In genomic region chr3:84228203-84228870, GRCm38 (mm10) we compare ENCODE assay signal across 8 mouse cellular contexts. TPM values are rescaled to one million over a fixed set of nuclear protein-coding genes. Genes with fewer than 3 reads are reported as not detected.
DNase-seq lines count a peak whose midpoint lies in the region; ATAC-seq lines count a peak whose summit lies in the region.

No protein-coding gene starts in this region.

- H3K9ac ChIP-seq in heart, embryonic 12.5 days, result peak overlapping the region; percentile 67
- H3K9ac ChIP-seq in kidney, embryonic 16.5 days (replicated peaks; ENCODE audit: low read length), result peak overlapping the region; percentile 58

- no peaks in the 10 kb centered on the region for H3K79me2 ChIP-seq in macrophage (ENCODE audit: inconsistent target)

- under 1% methylated on average over 18 of the region's 18 CpGs for WGBS in heart, embryonic 12.5 days
- whole genome bisulfite sequencing in kidney, embryonic 16.5 days, result under 1% methylated on average over 18 of the region's 18 CpGs
- 3% methylated on average over 18 of the region's 18 CpGs for WGBS in macrophage (ENCODE audit: missing documents)

- H3K4me3 ChIP-seq in heart, embryonic 12.5 days, result peak overlapping the region; percentile 58
- peak overlapping the region; percentile 49 for H3K4me3 ChIP-seq in kidney, embryonic 16.5 days (ENCODE audit: low read length)
- H3K4me3 ChIP-seq in macrophage (ENCODE audit: inconsistent target), result peak overlapping the region; percentile 51

- H3K9me3 ChIP-seq in heart, embryonic 12.5 days (replicated peaks), result 0 out of 2 replicates have a peak, but pooled peaks cover under 1% of the 10 kb centered on the region
- no peaks in the 10 kb centered on the region for H3K9me3 ChIP-seq in kidney, embryonic 16.5 days (ENCODE audit: low read length)

- no peaks in the 10 kb centered on the region for H3K36me3 ChIP-seq in heart, embryonic 12.5 days
- no peaks in the 10 kb centered on the region for H3K36me3 ChIP-seq in kidney, embryonic 16.5 days (ENCODE audit: insufficient read depth, low read length)
- H3K36me3 ChIP-seq in macrophage (ENCODE audit: inconsistent target), result no peaks in the 10 kb centered on the region

- H3K27ac ChIP-seq in heart, embryonic 12.5 days (ENCODE audit: poor library complexity, severe bottlenecking), result peak overlapping the region; percentile 61; the same call in 1 of the 2 replicates
- peak overlapping the region; percentile 82 for H3K27ac ChIP-seq in kidney, embryonic 16.5 days (ENCODE audit: low read length)
- H3K27ac ChIP-seq in macrophage, result no peak overlapping the region; the same call in 1 of the 2 replicates

- H3K27me3 ChIP-seq in heart, embryonic 12.5 days (replicated peaks), result no peaks in the 10 kb centered on the region
- H3K27me3 ChIP-seq in kidney, embryonic 16.5 days (ENCODE audit: insufficient read depth, low read length), result no peaks in the 10 kb centered on the region

- peak overlapping the region; percentile 88 for H3K4me2 ChIP-seq in heart, embryonic 12.5 days
- H3K4me2 ChIP-seq in kidney, embryonic 16.5 days (replicated peaks; ENCODE audit: low read depth, low read length), result peak overlapping the region; percentile 63

- peak; percentile 95 for DNase-seq in CD4-positive, CD25-positive, alpha-beta regulatory T cell, adult 2 months (ENCODE audit: low read depth, low spot score)
- peak; percentile 92 for DNase-seq in adipocyte (ENCODE audit: low spot score)
- peak; percentile 95 for DNase-seq in embryo, embryonic 10.5 days (ENCODE audit: low spot score)
- peak; percentile 66 for DNase-seq in retina, postnatal 7 days (ENCODE audit: low read depth, low spot score)
- no peak for DNase-seq in left cerebral cortex, postnatal 36 days (ENCODE audit: low spot score in 2 of 2)

- H3K4me1 ChIP-seq in heart, embryonic 12.5 days (replicated peaks), result peaks cover 9% of the 10 kb centered on the region
- peaks cover 12% of the 10 kb centered on the region for H3K4me1 ChIP-seq in kidney, embryonic 16.5 days (ENCODE audit: insufficient read depth, low read length)

- peak; percentile 78 for ATAC-seq in heart, embryonic 12.5 days (ENCODE audit: insufficient number of reproducible peaks, low FRiP score)
- peak; percentile 80; the same call in 1 of the 2 replicates for ATAC-seq in kidney, embryonic 16.5 days (ENCODE audit: low FRiP score, low TSS enrichment)

- intact Hi-C loops in left cerebral cortex, postnatal 36 days (cut with DNase I), result no loop called here

RNA-seq across cellular contexts. Expression of gene Gm6525, which starts 54.4 kb away (rescaled TPM):
- polyA plus RNA-seq in heart, embryonic 12.5 days (2016; fragmentation: Nextera tagmentation; extraction: Ambion mirVana), result 0.18 TPM in 1 of 2 replicates, not detected in the other
- polyA plus RNA-seq in kidney, embryonic 16.5 days (2015; fragmentation: Nextera tagmentation; extraction: Ambion mirVana), result 0.77 and 0.80 TPM in 2 replicates
- not detected for total RNA-seq in macrophage (2018; cell fraction: chromatin; rRNA removed)
- total RNA-seq in macrophage (2018; cell fraction: cytosol; rRNA removed), result not detected
- total RNA-seq in macrophage (2018; cell fraction: nucleus; rRNA removed), result not detected
- not detected in 3 replicates for polyA plus RNA-seq in macrophage (2018)
- total RNA-seq in left cerebral cortex, postnatal 36 days (2021), result not detected

Comparison
In these comparisons a context has a peak if more than half of its experiments do, and no peak if none do; other contexts are left out.
1. DNase-seq: peak in CD4-positive, CD25-positive, alpha-beta regulatory T cell, adult 2 months (single experiment), adipocyte (single experiment), embryo, embryonic 10.5 days (single experiment) and retina, postnatal 7 days (single experiment); none in left cerebral cortex, postnatal 36 days (0 of 2).
2. Peak in every context shown above with its lines, with median percentiles within 50 percentile points of each other: H3K4me3 ChIP-seq.